Mouse (Mus musculus) MEL (cell line): Measurements from ENCODE around the gene Ccdc171. TPM values are rescaled to one million over a fixed set of nuclear protein-coding genes. Genes with fewer than 3 reads are reported as not detected.

Source experiments
- DNase-seq: peaks from one replicate; pipeline ENCODE4 v3.0.0; 2011; ENCODE audit warnings: low read depth, low spot score
- H3K27ac ChIP-seq: 2 replicates; pipeline ENCODE4 v1.5.1; 2012; ENCODE audit warnings: low read depth, mild to moderate bottlenecking, control low read depth, low read length, moderate library complexity; ENCODE audit not compliant: control insufficient read depth
- H3K27me3 ChIP-seq, 2 experiments: fragments of 150-350 bp in 1 of 2; sonication (generic) in 1 of 2; 2 replicates each; pipeline ENCODE4 v1.6.1; 2012; ENCODE audit warnings: low read length in 2 of 2, mild to moderate bottlenecking in 2 of 2, improper control_type of control experiment in 1 of 2, moderate library complexity in 1 of 2; ENCODE audit not compliant: insufficient read depth in 2 of 2, control insufficient read depth in 1 of 2
- H3K36me3 ChIP-seq, 2 experiments: 2 replicates each; pipeline ENCODE4 v1.6.1; 2012 to 2014; ENCODE audit warnings: low read length in 2 of 2, improper control_type of control experiment in 1 of 2, inconsistent platforms in 1 of 2, mild to moderate bottlenecking in 1 of 2; ENCODE audit not compliant: insufficient read depth in 2 of 2, control insufficient read depth in 1 of 2
- H3K4me1 ChIP-seq, 2 experiments: fragments of 150-350 bp in 1 of 2; sonication (generic) in 1 of 2; 2 replicates each; pipeline ENCODE4 v1.6.1; 2012; ENCODE audit warnings: low read length in 2 of 2, improper control_type of control experiment in 1 of 2, mild to moderate bottlenecking in 1 of 2; ENCODE audit not compliant: insufficient read depth in 2 of 2, control insufficient read depth in 1 of 2
- H3K4me3 ChIP-seq, 2 experiments: fragments of 150-350 bp in 1 of 2; sonication (generic) in 1 of 2; 2 replicates each; pipeline ENCODE4 v1.5.1; 2012; ENCODE audit warnings: low read depth in 2 of 2, low read length in 2 of 2, mild to moderate bottlenecking in 2 of 2, moderate library complexity in 2 of 2, control low read depth in 1 of 2, improper control_type of control experiment in 1 of 2; ENCODE audit not compliant: control insufficient read depth in 1 of 2, insufficient read depth in 1 of 2
- H3K79me2 ChIP-seq: 2 replicates; pipeline ENCODE4 v1.6.1; 2012; ENCODE audit warnings: mild to moderate bottlenecking, low read length, moderate library complexity; ENCODE audit not compliant: control insufficient read depth, poor library complexity, insufficient read depth
- H3K9ac ChIP-seq: 2 replicates; pipeline ENCODE4 v1.6.1; 2012; ENCODE audit warnings: low read depth, mild to moderate bottlenecking, control low read depth, low read length, moderate library complexity; ENCODE audit not compliant: control insufficient read depth, poor library complexity, severe bottlenecking
- H3K9me3 ChIP-seq: fragments of 150-350 bp; sonication (generic); replicated peaks from 2 replicates; pipeline ENCODE4 v1.6.1; 2012; ENCODE audit warnings: mild to moderate bottlenecking, low read length, improper control_type of control experiment, moderate library complexity; ENCODE audit not compliant: insufficient read depth
- BHLHE40 ChIP-seq: IDR thresholded peaks from 2 replicates; pipeline ENCODE4 v1.6.1; 2012; ENCODE audit warnings: low read depth, mild to moderate bottlenecking, inconsistent platforms, low read length, improper control_type of control experiment, borderline replicate concordance
- CHD1 ChIP-seq: IDR thresholded peaks from 2 replicates; pipeline ENCODE4 v1.6.1; 2012; ENCODE audit warnings: low read depth, mild to moderate bottlenecking, inconsistent platforms, low read length, improper control_type of control experiment
- CHD2 ChIP-seq: IDR thresholded peaks from 2 replicates; pipeline ENCODE4 v1.6.1; 2011; ENCODE audit warnings: low read length, improper control_type of control experiment
- E2F4 ChIP-seq: IDR thresholded peaks from 2 replicates; pipeline ENCODE4 v1.6.1; 2011; ENCODE audit warnings: low read depth, low read length, improper control_type of control experiment, borderline replicate concordance
- ELF1 ChIP-seq: IDR thresholded peaks from 2 replicates; pipeline ENCODE4 v1.6.1; 2014; ENCODE audit warnings: low read depth, mild to moderate bottlenecking, inconsistent platforms, low read length, improper control_type of control experiment, moderate library complexity
- EP300 ChIP-seq, 2 experiments: IDR thresholded peaks; 2 replicates each; pipeline ENCODE4 v1.6.1; 2011; ENCODE audit warnings: improper control_type of control experiment in 2 of 2, low read length in 2 of 2, low read depth in 1 of 2, mild to moderate bottlenecking in 1 of 2
- ETS1 ChIP-seq: IDR thresholded peaks from 2 replicates; pipeline ENCODE4 v1.6.1; 2012; ENCODE audit warnings: low read depth, mild to moderate bottlenecking, inconsistent platforms, low read length, improper control_type of control experiment, moderate library complexity
- GABPA ChIP-seq: IDR thresholded peaks from 2 replicates; pipeline ENCODE4 v1.6.1; 2012; ENCODE audit warnings: low read depth, mild to moderate bottlenecking, inconsistent platforms, low read length, improper control_type of control experiment, moderate library complexity
- GATA1 ChIP-seq: IDR thresholded peaks from 2 replicates; pipeline ENCODE4 v1.6.1; 2011; ENCODE audit warnings: low read depth, low read length, improper control_type of control experiment
- JUND ChIP-seq: IDR thresholded peaks from 2 replicates; pipeline ENCODE4 v1.6.1; 2011; ENCODE audit warnings: low read depth, mild to moderate bottlenecking, improper control_type of control experiment, low read length
- KAT2A ChIP-seq: conservative IDR thresholded peaks from 2 replicates; pipeline ENCODE4 v1.6.1; 2012; ENCODE audit warnings: low read depth, low read length, improper control_type of control experiment, inconsistent platforms
- MAFK ChIP-seq: IDR thresholded peaks from 2 replicates; pipeline ENCODE4 v1.6.1; 2011; ENCODE audit warnings: low read depth, mild to moderate bottlenecking, low read length, improper control_type of control experiment, borderline replicate concordance
- MAZ ChIP-seq: IDR thresholded peaks from 2 replicates; pipeline ENCODE4 v1.6.1; 2012; ENCODE audit warnings: low read depth, mild to moderate bottlenecking, inconsistent platforms, low read length, improper control_type of control experiment
- MEF2A ChIP-seq: IDR thresholded peaks from 2 replicates; pipeline ENCODE4 v1.6.1; 2014; ENCODE audit warnings: low read depth, mild to moderate bottlenecking, inconsistent platforms, low read length, improper control_type of control experiment; ENCODE audit not compliant: poor library complexity, insufficient replicate concordance, severe bottlenecking; ENCODE audit errors: extremely low read depth
- MYB ChIP-seq: IDR thresholded peaks from 2 replicates; pipeline ENCODE4 v1.6.1; 2011; ENCODE audit warnings: mild to moderate bottlenecking, low read depth, low read length, improper control_type of control experiment
- NELFE ChIP-seq: IDR thresholded peaks from 2 replicates; pipeline ENCODE4 v1.6.1; 2011; ENCODE audit warnings: low read depth, low read length, improper control_type of control experiment
- RAD21 ChIP-seq: IDR thresholded peaks from 2 replicates; pipeline ENCODE4 v1.6.1; 2011; ENCODE audit warnings: mild to moderate bottlenecking, low read depth, low read length, improper control_type of control experiment
- RCOR1 ChIP-seq: IDR thresholded peaks from 2 replicates; pipeline ENCODE4 v1.6.1; 2012; ENCODE audit warnings: low read depth, mild to moderate bottlenecking, inconsistent platforms, low read length, improper control_type of control experiment
- SMC3 ChIP-seq: IDR thresholded peaks from 2 replicates; pipeline ENCODE4 v1.6.1; 2011; ENCODE audit warnings: low read depth, low read length, improper control_type of control experiment
- UBTF ChIP-seq: IDR thresholded peaks from 2 replicates; pipeline ENCODE4 v1.6.1; 2012; ENCODE audit warnings: low read depth, mild to moderate bottlenecking, inconsistent platforms, low read length, improper control_type of control experiment, moderate library complexity, borderline replicate concordance; ENCODE audit not compliant: insufficient read depth
- USF1 ChIP-seq: IDR thresholded peaks from 2 replicates; pipeline ENCODE4 v1.6.1; 2014; ENCODE audit warnings: low read depth, mild to moderate bottlenecking, inconsistent platforms, low read length, improper control_type of control experiment, moderate library complexity
- USF2 ChIP-seq, 2 experiments: IDR thresholded peaks; 2 replicates each; pipeline ENCODE4 v1.6.1; 2011 to 2012; ENCODE audit warnings: improper control_type of control experiment in 2 of 2, low read length in 2 of 2, borderline replicate concordance in 1 of 2, inconsistent platforms in 1 of 2, low read depth in 1 of 2, mild to moderate bottlenecking in 1 of 2; ENCODE audit not compliant: insufficient read depth in 1 of 2
- ZNF384 ChIP-seq: IDR thresholded peaks from 2 replicates; pipeline ENCODE4 v1.6.1; 2012; ENCODE audit warnings: low read depth, mild to moderate bottlenecking, inconsistent platforms, low read length, improper control_type of control experiment
- polyA plus RNA-seq, 2 experiments: library from polyadenylated mRNA; stranded (reverse) in 1 of 2; unstranded in 1 of 2; fragments of >175 nt in 1 of 2; fragments of >200 nt in 1 of 2; gene quantifications; 2 replicates each; pipeline versions ENCODE4 v1.2.1 to v1.2.4; 2012; ENCODE audit warnings: low replicate concordance in 2 of 2, low read depth in 1 of 2; ENCODE audit not compliant: insufficient read length in 2 of 2, insufficient read depth in 1 of 2, missing spikeins in 1 of 2
- total RNA-seq: library from RNA; depleted of rRNA; stranded (reverse); fragments of 300-350 nt; gene quantifications from 2 replicates; pipeline ENCODE4 v1.2.3, GENCODE M21; 2012

The Ccdc171 gene
- total and polyA plus RNA-seq, 3 experiments = 1.6 to 1.8 TPM; not detected in 1

GRCm38 (mm10) chr4:83888459-83889054 lies 363.2 kb downstream of the Ccdc171 start:
- Histone ChIP-seq H3K4me1 (no peaks in the 10 kb centered on the region), H3K79me2 (no peaks in the 10 kb centered on the region), H3K9me3 (no peaks in the 10 kb centered on the region), H3K36me3 (no peaks in the 10 kb centered on the region), H3K27me3 (no peaks in the 10 kb centered on the region), H3K27ac (no peak overlapping the region), H3K9ac (peak overlapping the region; percentile 43; the same call in 1 of the 2 replicates), H3K4me3 (peak overlapping the region; percentile 53 to 59)
- DNase-seq = peak; percentile 27
- no peak for TF ChIP-seq EP300 (IDR thresholded peaks at IDR 0.05; ENCODE audit: low read depth in 1 of 2, low read length in 2 of 2)
- TF ChIP-seq NELFE = no peak
- TF ChIP-seq RCOR1 = no peak
- no peak for TF ChIP-seq RAD21
- TF ChIP-seq MAZ = no peak
- no peak for TF ChIP-seq MYB
- TF ChIP-seq E2F4 = no peak
- no peak for TF ChIP-seq CHD1
- TF ChIP-seq MAFK = no peak
- no peak for TF ChIP-seq ETS1
- TF ChIP-seq ELF1 = no peak
- no peak for TF ChIP-seq SMC3
- no peak for TF ChIP-seq CHD2
- TF ChIP-seq ZNF384 = no peak
- no peak for TF ChIP-seq KAT2A

GRCm38 (mm10) chr4:83902081-83902645 lies 376.8 kb downstream of the Ccdc171 start:
- H3K4me1 ChIP-seq = no peaks in the 10 kb centered on the region
- TF ChIP-seq EP300 (IDR thresholded peaks at IDR 0.05; ENCODE audit: low read depth in 1 of 2, low read length in 2 of 2) = no peak
- no peak for TF ChIP-seq CHD1
- no peak for TF ChIP-seq MEF2A
- TF ChIP-seq USF2 (IDR thresholded peaks at IDR 0.05; ENCODE audit: borderline replicate concordance in 1 of 2, insufficient read depth in 1 of 2, low read depth in 1 of 2, low read length in 2 of 2) = no peak
- TF ChIP-seq GABPA = no peak
- TF ChIP-seq GATA1 = no peak
- TF ChIP-seq MYB = no peak
- TF ChIP-seq RAD21 = no peak
- no peak for TF ChIP-seq JUND
- no peak for TF ChIP-seq UBTF
- no peak for TF ChIP-seq NELFE
- TF ChIP-seq USF1 = no peak
- no peak for TF ChIP-seq BHLHE40
- TF ChIP-seq ZNF384 = no peak
- no peak overlapping the region for H3K9ac ChIP-seq
- DNase-seq = no peak
- no peaks in the 10 kb centered on the region for H3K27me3 ChIP-seq
- no peaks in the 10 kb centered on the region for H3K79me2 ChIP-seq
- no peak overlapping the region for H3K27ac ChIP-seq
- no peaks in the 10 kb centered on the region for H3K9me3 ChIP-seq
- H3K36me3 ChIP-seq = no peaks in the 10 kb centered on the region
- no peak overlapping the region for H3K4me3 ChIP-seq
